Mouse (Mus musculus) heart, adult 2 months (tissue): ENCODE measurements at regions not wholly inside any gene's neighbourhood (a gene's known extent, or its start where the extent isn't known, plus 50 kb on each side); places are given as distances from the start of the nearest gene placed in this dataset.

ENCODE experiments used
- DNase-seq, 2 experiments: peaks; one replicate each; pipeline ENCODE4 v3.0.0; 2021
- H3K27ac ChIP-seq: fragments of 200-600 bp; 2 replicates; pipeline ENCODE4 v1.8.1; 2022
- H3K27me3 ChIP-seq: fragments of 200-500 bp; 2 replicates; pipeline ENCODE4 v1.6.1; 2012; ENCODE audit warnings: mild to moderate bottlenecking, low read length, inconsistent platforms, mixed read lengths; ENCODE audit not compliant: control insufficient read depth, insufficient read depth
- H3K36me3 ChIP-seq: fragments of 200-500 bp; 2 replicates; pipeline ENCODE4 v1.6.1; 2012; ENCODE audit warnings: low read length, inconsistent platforms; ENCODE audit not compliant: control insufficient read depth, insufficient read depth
- H3K4me1 ChIP-seq: fragments of 200-500 bp; 2 replicates; pipeline ENCODE4 v1.6.1; 2011; ENCODE audit warnings: low read length; ENCODE audit not compliant: control insufficient read depth, insufficient read depth
- H3K4me3 ChIP-seq: fragments of 200-600 bp; 2 replicates; pipeline ENCODE4 v1.8.1; 2022
- H3K79me2 ChIP-seq: fragments of 200-500 bp; replicated peaks from 2 replicates; pipeline ENCODE4 v1.6.1; 2012; ENCODE audit warnings: mild to moderate bottlenecking, inconsistent platforms, low read length, moderate library complexity, mixed read lengths; ENCODE audit not compliant: control insufficient read depth, insufficient read depth
- H3K9ac ChIP-seq: fragments of 200-500 bp; 2 replicates; pipeline ENCODE4 v1.6.1; 2012; ENCODE audit warnings: low read depth, mild to moderate bottlenecking, control low read depth, inconsistent platforms, low read length, mixed read lengths
- CTCF ChIP-seq: fragments of 200-600 bp; IDR thresholded peaks from 2 replicates; pipeline ENCODE4 v1.8.1; 2022; ENCODE audit warnings: antibody characterized with exemption, mild to moderate bottlenecking, moderate library complexity
- EP300 ChIP-seq: fragments of 200-500 bp; IDR thresholded peaks from 2 replicates; pipeline ENCODE4 v1.6.1; 2011; ENCODE audit warnings: low read depth, low read length, control low read depth; ENCODE audit not compliant: insufficient read depth
- POLR2A ChIP-seq: fragments of 200-500 bp; IDR thresholded peaks from 2 replicates; pipeline ENCODE4 v1.6.1; 2011; ENCODE audit warnings: mild to moderate bottlenecking, low read depth, low read length, control low read depth; ENCODE audit not compliant: insufficient read depth
- WGBS: fragments of 180-500 bp; shearing (Covaris S2); methylation state at CpG from one replicate; pipeline ENCODE4 v1.1.7; 2018; 5-methylcytosine and 5-hydroxymethylcytosine counted together
- intact Hi-C: fragments of 180-260 bp; cut with DNase I; formaldehyde crosslinking; loops from one replicate; pipeline ENCODE4 v1.15.1; 2025

DNA sequence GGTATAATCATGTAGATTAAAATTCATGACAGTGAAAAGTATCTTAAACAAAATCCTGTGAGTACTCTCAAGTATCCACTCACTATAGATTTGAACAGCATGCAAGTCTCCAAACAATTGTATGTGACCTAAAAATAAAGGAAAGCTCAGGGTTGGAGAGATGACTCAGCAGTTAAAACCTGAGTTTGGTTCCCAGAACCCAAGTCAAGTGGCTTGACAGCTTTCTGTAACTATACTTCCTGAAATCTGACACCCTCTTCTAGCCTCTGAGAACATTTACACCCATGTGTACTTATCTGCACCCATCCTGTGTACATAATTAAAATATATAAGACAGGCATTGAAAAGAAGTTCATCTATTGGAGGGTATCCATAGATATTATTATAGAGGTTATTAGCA lies 770.2 kb upstream of the Sel1l start:
- intact Hi-C loops, result no loop called here
- Histone ChIP-seq H3K27me3 (no peaks in the 10 kb centered on the region), H3K27ac (no peak overlapping the region), H3K36me3 (no peaks in the 10 kb centered on the region), H3K9ac (no peak overlapping the region), H3K4me3 (no peak overlapping the region), H3K79me2 (no peaks in the 10 kb centered on the region), H3K4me1 (no peaks in the 10 kb centered on the region)
- no peak for TF ChIP-seq CTCF
- TF ChIP-seq EP300, result no peak
- TF ChIP-seq POLR2A, result no peak
- no peak for DNase-seq

DNA sequence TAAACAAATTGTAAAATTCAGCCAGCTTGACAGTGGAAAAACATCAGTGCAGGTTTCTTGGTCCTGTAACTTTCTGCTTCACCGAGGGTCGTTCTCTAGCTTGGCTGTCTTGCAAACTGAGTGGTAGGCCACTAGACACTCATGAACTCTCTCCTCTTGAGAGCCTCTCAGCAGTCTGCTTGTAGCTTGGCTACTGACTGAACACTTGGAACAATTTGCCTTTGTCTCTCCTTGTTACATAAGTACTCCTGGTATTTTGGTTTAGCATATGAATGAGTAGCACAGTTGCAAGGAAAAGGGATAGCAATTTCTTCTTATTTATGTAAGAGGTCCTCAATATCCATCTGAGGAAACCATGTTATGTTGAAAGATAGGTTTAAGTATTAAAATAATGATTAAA lies 769.6 kb upstream of the Sel1l start:
- no peak overlapping the region for H3K27ac ChIP-seq
- H3K36me3 ChIP-seq, result no peaks in the 10 kb centered on the region
- TF ChIP-seq POLR2A, result no peak
- TF ChIP-seq EP300, result no peak
- TF ChIP-seq CTCF, result no peak
- no peak overlapping the region for H3K9ac ChIP-seq
- intact Hi-C loops, result no loop called here
- no peaks in the 10 kb centered on the region for H3K4me1 ChIP-seq
- no peaks in the 10 kb centered on the region for H3K27me3 ChIP-seq
- 55% methylated on average over 2 of the region's 2 CpGs for WGBS
- DNase-seq, result no peak
- H3K4me3 ChIP-seq, result no peak overlapping the region
- H3K79me2 ChIP-seq, result no peaks in the 10 kb centered on the region

DNA sequence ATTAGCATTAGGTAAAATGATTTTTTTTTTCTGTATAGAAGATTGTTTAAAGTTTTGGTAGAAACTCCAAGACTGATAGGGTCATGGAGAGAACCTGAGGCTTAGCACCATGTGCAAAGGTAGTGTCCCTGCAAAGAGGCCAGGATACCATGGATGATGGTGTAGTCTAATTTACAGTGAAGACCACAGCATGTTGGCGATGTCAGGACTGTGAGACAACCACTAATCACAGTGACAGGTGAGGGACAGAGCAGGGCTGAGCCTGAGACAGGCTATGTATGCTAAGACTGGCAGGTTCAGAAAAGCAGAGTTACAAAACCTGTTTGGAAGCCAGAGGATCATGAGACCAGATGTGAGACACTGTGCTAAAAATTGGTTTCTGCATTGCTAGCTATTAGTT lies 752.7 kb upstream of the Sel1l start:
- WGBS, result 46% methylated on average over 1 of the region's 1 CpGs
- DNase-seq, result no peak
- Histone ChIP-seq H3K27ac (no peak overlapping the region), H3K79me2 (no peaks in the 10 kb centered on the region), H3K36me3 (no peaks in the 10 kb centered on the region), H3K4me1 (no peaks in the 10 kb centered on the region), H3K9ac (no peak overlapping the region), H3K27me3 (no peaks in the 10 kb centered on the region), H3K4me3 (no peak overlapping the region)
- no peak for TF ChIP-seq CTCF
- no peak for TF ChIP-seq POLR2A
- no peak for TF ChIP-seq EP300
- intact Hi-C loops, result no loop called here

DNA sequence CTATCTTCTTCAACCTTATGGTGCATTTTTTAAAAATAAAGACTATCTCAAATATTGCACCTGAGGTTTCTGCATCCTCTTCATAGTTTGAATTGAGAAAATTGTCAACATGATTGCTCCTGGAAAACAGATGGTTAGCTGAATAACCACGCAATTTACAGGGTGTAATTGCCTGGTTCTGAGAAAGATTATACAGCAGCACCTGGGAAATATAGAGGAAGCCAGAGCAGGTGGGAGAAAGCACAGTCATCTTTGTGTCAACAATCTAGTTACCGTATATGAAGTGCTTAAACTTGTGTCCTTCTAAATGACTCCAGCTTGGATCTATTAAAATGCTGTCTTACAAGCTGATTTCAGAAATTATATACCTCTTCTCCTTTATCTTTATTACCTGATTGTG lies 740.8 kb upstream of the Sel1l start:
- H3K4me1 ChIP-seq, result no peaks in the 10 kb centered on the region
- DNase-seq, result no peak
- TF ChIP-seq POLR2A, result no peak
- no peak for TF ChIP-seq CTCF
- no peak for TF ChIP-seq EP300
- no peak overlapping the region for H3K27ac ChIP-seq
- intact Hi-C loops, result no loop called here
- H3K27me3 ChIP-seq, result no peaks in the 10 kb centered on the region
- WGBS, result 78% methylated on average over 2 of the region's 2 CpGs
- no peak overlapping the region for H3K4me3 ChIP-seq
- no peaks in the 10 kb centered on the region for H3K79me2 ChIP-seq
- no peak overlapping the region for H3K9ac ChIP-seq
- H3K36me3 ChIP-seq, result no peaks in the 10 kb centered on the region

DNA sequence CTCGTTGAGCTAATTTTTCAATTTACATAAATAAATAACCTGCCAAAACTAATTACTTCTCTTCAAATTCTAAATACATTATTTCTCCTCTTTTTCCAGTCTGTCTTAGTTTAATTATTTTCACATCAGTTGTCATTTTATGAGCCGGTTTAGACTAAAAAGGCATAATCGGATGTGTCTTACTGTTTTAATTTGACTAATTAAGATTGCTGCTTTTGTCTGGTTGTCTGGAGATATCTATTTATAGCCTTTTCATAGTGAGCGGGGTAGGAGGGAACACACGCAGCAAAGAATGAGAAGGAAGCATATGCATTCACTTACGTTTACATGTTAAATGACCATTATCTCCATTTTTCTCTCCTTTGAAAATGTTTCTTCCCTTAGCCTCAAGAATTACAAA lies 740.3 kb upstream of the Sel1l start:
- 71% methylated on average over 6 of the region's 6 CpGs for WGBS
- TF ChIP-seq EP300, result no peak
- TF ChIP-seq POLR2A, result no peak
- TF ChIP-seq CTCF, result no peak
- intact Hi-C loops, result no loop called here
- H3K4me1 ChIP-seq, result no peaks in the 10 kb centered on the region
- H3K79me2 ChIP-seq, result no peaks in the 10 kb centered on the region
- H3K36me3 ChIP-seq, result no peaks in the 10 kb centered on the region
- no peak overlapping the region for H3K27ac ChIP-seq
- no peak for DNase-seq
- H3K4me3 ChIP-seq, result no peak overlapping the region
- no peaks in the 10 kb centered on the region for H3K27me3 ChIP-seq
- H3K9ac ChIP-seq, result no peak overlapping the region

DNA sequence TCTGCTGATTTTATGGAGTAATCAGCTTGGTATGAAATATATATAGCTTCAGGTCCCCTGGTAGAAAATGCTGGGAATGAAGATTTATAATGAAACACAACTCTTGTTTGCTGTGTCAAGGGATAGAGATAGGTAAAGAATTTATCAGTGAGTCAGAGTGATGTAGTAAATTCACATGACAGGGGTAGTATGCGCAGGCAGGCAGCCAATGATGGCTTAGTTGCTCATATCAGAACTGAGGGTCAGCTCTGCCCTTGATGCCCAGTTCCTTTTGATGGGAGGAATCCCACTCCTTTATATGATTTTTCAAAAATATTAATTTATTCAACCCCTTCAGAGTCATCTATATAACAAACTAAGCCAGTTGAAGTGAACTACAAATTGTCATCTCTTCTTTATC lies 729.6 kb upstream of the Sel1l start:
- H3K4me3 ChIP-seq, result no peak overlapping the region
- DNase-seq, result no peak
- no peak for TF ChIP-seq POLR2A
- no peak for TF ChIP-seq EP300
- TF ChIP-seq CTCF, result no peak
- no peak overlapping the region for H3K9ac ChIP-seq
- WGBS, result 82% methylated on average over 1 of the region's 1 CpGs
- no peak overlapping the region for H3K27ac ChIP-seq
- H3K79me2 ChIP-seq, result no peaks in the 10 kb centered on the region
- intact Hi-C loops, result no loop called here
- no peaks in the 10 kb centered on the region for H3K36me3 ChIP-seq
- no peaks in the 10 kb centered on the region for H3K4me1 ChIP-seq
- no peaks in the 10 kb centered on the region for H3K27me3 ChIP-seq
